Mouse (Mus musculus) neutrophil, adult 65 days (primary cell): ENCODE results near the gene Gm5800. TPM values are rescaled to one million over a fixed set of nuclear protein-coding genes. Genes with fewer than 3 reads are reported as not detected.

ENCODE experiments used
- total RNA-seq: library from RNA; stranded (reverse); gene quantifications from 2 replicates; pipeline ENCODE4 v1.2.4, GENCODE M21; 2023

Gm5800 gene
- not detected in 2 replicates for total RNA-seq

DNA sequence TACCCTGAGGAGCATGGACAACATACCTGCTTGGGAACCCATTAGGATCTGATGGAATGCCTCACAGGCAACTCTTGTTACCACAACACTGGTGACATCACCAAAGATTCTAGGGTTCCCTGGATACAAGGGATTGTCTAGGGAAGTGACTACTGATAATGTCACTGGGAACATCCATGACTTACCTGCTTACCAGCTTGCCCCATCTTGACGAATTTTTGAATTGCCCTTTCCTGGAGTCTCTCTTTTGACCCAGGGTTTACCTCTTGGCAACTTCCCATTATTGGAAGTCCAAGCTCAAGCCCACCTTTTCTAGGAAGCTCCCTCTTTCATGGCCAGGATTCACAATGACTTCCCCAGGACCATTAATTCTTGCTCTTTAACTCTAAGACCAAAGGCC, at the start of gene Gm5800:
Gm5800 (minus strand) TSS at position 101 of the 400 bp plus-strand sequence.

GRCm38 (mm10) chr14:51695368-51695767, 21.6 kb downstream of the Gm5800 start, which contains the start of gene Gm17079:
TSS of gene Gm17079 (minus strand) at chr14:51695468.

Other genes starting within 250 kb of the Gm5800 start
- not detected in 2 replicates for gene Gm5622, start 164.4 kb downstream of the Gm5800 start, total RNA-seq
- not detected in 2 replicates for gene Gm17175, start 143.1 kb downstream of the Gm5800 start, total RNA-seq
- not detected in 2 replicates for gene Gm17174, start 125.0 kb downstream of the Gm5800 start, total RNA-seq
- gene Gm17078, start 105.9 kb downstream of the Gm5800 start, total RNA-seq: not detected in 2 replicates
- not detected in 2 replicates for gene Gm4181, start 81.5 kb downstream of the Gm5800 start, total RNA-seq
- not detected in 2 replicates for gene Gm17079, start 21.7 kb downstream of the Gm5800 start, total RNA-seq
- not detected in 2 replicates for gene Ang4, start 56.4 kb upstream of the Gm5800 start, total RNA-seq
- not detected in 2 replicates for gene AY358078, start 82.9 kb upstream of the Gm5800 start, total RNA-seq
- 1.0 TPM in 1 of 2 replicates, not detected in the other for gene Ear6, start 136.5 kb upstream of the Gm5800 start, total RNA-seq
- 14.5 and 25.6 TPM in 2 replicates for gene Mettl17, start 167.7 kb upstream of the Gm5800 start, total RNA-seq
- 0.16 and 0.32 TPM in 2 replicates for gene Slc39a2, start 175.7 kb upstream of the Gm5800 start, total RNA-seq
- gene Ndrg2, start 197.0 kb upstream of the Gm5800 start, total RNA-seq: 1.1 and 1.5 TPM in 2 replicates
- gene Tppp2, start 201.2 kb upstream of the Gm5800 start, total RNA-seq: not detected in 2 replicates
- not detected in 2 replicates for gene Rnase13, start 205.6 kb upstream of the Gm5800 start, total RNA-seq